Mouse (Mus musculus) brain, embryonic 14.5 days (tissue): ENCODE data around the gene Arhgap22.

Experiments used
- CTCF ChIP-seq: fragments of 200-500 bp; IDR thresholded peaks from 2 replicates; pipeline ENCODE4 v1.5.1; 2012; ENCODE audit warnings: inconsistent platforms, mild to moderate bottlenecking, moderate library complexity, borderline replicate concordance; ENCODE audit not compliant: insufficient read depth, insufficient read length; ENCODE audit errors: extremely low read depth
- POLR2A ChIP-seq: fragments of 200-500 bp; IDR thresholded peaks from 2 replicates; pipeline ENCODE4 v1.6.1; 2012; ENCODE audit warnings: mild to moderate bottlenecking, inconsistent platforms, borderline replicate concordance; ENCODE audit not compliant: poor library complexity, insufficient read depth, insufficient read length, severe bottlenecking; ENCODE audit errors: extremely low read depth

DNA sequence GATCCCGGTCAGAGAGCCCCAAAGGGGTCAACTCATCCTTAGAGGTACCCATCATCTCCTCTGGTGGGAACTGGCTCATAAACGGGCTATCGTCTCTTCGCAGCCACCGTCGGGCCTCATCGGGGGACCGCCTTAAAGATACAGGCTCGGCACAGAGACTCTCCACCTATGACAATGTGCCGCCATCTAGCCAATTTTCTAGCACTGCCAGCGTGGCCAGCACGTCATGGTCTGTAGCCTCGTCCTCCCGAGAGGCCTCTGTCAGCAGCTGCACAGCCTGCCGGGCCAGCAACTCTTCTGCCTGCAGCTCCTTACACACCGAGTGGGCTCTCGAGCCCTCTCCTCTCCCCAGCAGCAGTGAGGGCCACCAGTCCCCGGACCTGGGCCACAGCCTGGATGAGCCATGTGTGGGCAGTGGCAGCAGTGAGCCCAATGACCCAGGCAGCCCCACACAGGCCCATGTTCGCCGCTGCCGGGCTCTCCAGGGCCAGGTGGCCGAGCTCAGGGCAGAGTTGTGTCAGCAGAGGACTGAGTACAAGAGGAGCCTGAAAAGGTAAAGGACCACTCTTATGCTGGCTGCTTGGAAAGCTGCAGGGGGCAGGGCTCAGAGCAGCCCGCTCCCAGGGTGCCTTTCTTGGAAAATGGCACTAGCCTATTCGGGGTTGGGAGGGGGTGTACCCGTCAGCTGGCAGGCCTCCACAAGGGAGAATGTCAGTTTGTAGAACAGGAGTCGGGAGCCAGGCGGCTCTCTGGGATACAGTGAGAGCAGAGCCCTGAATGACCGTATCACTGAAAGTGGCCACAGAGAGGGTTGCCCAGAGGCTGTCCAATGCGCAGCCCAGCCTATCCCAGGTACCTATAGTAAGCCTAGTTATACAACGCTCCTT is 153.3 kb downstream of the Arhgap22 start:
- TF ChIP-seq POLR2A (no peak), CTCF (no peak)
